Mouse (Mus musculus) layer of hippocampus, adult 8-10 months (tissue): ENCODE data around the gene Klf16. TPM values are rescaled to one million over a fixed set of nuclear protein-coding genes. Genes with fewer than 3 reads are reported as not detected.

Source experiments
- DNase-seq, 2 experiments: peaks; one replicate each; pipeline ENCODE4 v3.0.0; 2022; ENCODE audit warnings: low spot score in 2 of 2
- microRNA-seq, 2 experiments: library from miRNA; unstranded; fragments of <30 nt; microRNA quantifications; one replicate each; pipeline ENCODE4 v1.2.0; 2022
- total RNA-seq, 4 experiments: library from RNA; stranded (reverse); gene quantifications; 2 replicates each; pipeline ENCODE4 v1.2.4; 2022

The Klf16 gene
- total RNA-seq, 4 experiments from 2014 or later = 47.5 to 51.9 (median 49.3) TPM

DNA sequence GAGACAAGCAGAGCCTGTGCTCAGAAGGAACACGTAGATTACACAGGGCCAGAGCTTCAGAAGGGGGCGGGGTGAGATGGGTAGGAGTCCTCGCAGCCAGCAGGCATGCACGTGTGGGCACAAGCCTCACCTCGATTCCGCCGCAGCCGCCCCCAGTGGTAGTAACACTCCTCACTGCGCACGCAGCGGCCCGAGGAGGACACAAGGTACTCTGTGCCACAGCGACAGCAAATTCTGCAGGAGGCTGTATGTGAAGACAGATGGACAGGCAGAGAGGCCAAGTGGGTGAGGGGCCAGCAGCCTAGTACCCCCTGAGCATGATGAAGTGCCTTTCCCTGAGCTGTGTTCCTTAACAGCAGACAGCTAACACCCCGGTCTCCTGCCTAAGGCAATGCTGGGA, 33.2 kb downstream of the Klf16 start:
- no peak for DNase-seq

DNA sequence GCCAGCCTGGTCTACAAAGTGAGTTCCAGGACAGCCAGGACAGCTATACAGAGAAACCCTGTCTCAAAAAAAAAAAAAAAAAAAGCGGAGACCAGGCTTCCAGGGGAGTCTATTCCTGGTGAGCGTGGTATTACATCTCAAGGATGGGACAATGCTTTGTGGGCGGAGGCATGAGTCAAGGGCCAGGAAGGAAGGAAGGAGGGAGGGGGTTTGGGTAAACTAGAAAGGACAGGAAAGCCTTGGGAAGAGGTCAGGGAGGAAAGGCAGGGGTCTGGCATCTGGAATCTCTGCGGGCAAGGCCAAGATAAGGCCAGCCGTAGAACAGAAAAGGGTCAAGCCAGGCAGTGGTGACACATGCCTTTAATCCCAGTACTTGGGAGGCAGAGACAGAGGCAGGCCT, 37.6 kb downstream of the Klf16 start:
- DNase-seq = no peak

DNA sequence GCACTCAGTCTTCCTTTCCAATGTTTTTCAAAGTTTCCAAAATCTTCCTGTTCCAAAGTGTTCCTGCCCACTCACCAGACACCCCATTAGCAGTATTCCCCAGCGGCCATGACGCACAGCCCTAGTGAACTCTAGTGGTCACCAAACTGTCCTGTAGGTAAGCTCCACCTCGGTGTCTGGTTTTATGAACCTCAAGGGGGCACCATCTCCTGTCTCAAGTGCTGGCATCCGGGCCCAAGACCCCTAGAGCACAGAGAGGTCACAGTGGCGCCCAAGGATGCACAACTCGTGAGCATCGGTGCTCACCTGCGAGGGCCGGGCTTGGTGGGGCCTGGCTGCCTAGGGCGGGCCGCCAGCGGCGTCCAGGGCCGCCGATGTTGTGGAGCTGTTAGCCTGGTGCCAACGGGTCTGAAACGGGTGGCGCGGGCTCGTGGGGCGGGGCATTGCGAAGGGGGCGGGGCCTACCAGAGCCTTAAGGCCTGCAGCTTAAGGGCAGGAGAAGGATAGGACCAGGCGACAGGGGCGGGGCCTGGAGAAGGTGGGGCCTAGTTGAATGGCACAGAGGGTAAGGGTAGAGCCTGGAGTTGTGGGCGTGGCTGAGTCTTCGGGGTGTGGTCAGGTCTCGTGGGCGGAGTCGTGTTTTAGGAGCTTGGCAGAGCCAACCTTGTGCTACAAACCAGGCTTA, 38.3 kb downstream of the Klf16 start, which contains the start of gene Atp8b3:
Gene Atp8b3 (minus strand): TSS at position 415 of the 685 bp plus-strand sequence.
- DNase-seq = no peak

GRCm38 (mm10) chr10:80538180-80538579, 38.9 kb downstream of the Klf16 start:
- DNase-seq = no peak

DNA sequence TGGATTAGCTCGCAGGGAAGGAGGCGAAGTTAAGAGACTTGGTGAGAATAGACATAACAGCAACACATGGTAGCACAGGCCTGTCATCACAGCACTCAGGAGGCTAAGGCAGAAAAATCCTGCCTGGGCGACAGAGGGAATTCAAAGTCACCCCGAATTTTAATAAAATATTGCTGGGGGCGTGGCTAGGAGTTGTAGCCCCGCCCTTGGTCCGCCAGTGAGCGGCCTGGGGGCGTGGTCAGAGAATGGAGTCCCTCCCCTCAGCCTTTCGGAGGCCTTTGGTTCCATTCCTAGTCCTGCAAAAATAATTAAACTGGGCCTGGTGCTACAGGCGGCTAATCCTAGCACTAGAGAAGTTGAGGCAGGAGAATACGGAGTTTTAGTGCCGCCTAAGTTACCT, 41.4 kb downstream of the Klf16 start:
- DNase-seq = no peak

- DNase-seq = no peak
Observed at GRCm38 (mm10) chr10:80535071-80535470, 42.0 kb downstream of the Klf16 start.

DNA sequence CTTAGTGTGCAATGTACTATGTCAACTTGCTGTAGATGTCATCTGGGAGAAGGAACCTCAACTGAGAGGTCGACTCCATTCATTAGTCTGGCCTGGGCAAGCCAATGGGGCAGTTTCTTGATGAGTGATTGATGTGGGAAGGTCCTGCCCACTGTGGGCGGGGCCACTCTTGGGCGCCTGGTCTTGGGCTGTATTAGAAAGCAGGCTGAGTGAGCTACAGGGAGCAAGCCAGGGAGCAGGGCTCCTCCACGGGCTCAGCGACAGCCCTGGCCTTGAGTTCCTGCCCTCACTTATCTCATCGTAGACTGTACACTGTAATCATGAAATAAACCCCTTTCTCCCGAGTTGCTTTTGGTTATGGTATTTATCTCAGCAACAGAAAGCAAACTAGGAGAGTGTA, 43.4 kb downstream of the Klf16 start:
- DNase-seq = no peak

DNA sequence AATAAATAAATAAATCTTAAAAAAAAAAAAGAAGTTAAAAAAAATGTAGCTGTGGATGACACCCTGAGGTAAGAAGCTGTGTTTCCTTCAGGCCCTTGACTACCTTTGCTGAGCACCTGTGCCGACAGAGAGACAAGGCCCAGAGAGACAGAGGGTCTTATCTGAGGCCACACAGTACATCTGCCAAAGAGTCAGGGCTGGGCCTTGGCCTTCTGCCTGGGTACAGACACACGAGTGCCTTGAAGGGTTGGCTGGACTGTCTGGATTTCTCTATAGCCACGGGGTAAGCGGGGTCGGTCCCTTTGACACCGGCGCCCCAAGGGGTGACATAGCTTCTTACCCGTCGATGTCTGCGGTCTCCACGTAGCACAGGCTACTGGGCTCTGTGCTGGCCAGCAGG, 44.3 kb downstream of the Klf16 start:
- no peak for DNase-seq

DNA sequence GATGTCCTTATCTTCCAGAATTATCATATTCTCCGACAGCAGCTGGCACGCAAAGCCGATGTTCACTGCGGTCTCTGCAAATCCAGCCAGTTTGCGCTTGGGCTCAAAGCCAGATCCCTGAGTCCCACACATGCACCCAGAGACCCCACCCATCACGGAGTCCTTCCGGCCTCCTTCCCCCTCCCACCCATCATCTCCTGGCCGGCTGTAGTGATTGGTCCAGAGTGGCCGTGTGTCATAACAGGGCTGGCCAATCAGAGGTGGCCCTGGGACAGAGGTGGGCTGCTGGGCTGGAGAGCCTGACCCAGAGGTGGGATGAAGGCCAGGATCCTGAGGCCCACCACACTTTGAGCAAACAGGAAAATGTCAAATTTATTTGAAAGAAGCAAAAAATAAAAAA, 50.9 kb downstream of the Klf16 start:
- DNase-seq = no peak

DNA sequence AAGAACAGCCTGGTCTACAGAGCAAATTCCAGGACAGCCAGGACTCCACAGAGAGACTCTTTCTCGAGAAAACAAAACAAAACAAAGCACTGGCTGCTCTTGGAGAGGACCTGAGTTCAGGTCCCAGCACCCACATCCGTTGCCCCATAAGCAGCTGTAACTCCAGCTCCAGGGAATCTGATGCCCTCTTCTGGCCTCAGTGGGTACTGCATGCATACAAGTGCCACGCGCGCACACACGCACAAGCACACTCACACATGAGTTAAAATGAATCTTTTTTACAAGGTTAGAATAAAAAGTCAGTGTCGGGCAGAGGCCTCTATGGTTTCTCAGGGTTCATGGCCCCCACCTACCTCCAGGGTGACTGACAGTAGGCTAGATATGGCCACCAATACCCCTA, 53.8 kb downstream of the Klf16 start:
- DNase-seq = no peak

- no peak for DNase-seq
Observed at GRCm38 (mm10) chr10:80519287-80519686, 57.8 kb downstream of the Klf16 start.

Small RNAs within 50 kb of the gene (microRNA-seq; reads per million reads assigned to microRNA genes)
- gene Mir6912 = 4.1 to 5.1 reads per million in 2 experiments

Other genes with a start within 250 kb of the Klf16 start
- gene Pcsk4, start 247.8 kb downstream of the Klf16 start, total RNA-seq = 1 to 10 TPM; 3.3 to 6.4 (median 4.1) TPM
- 10 to 100 TPM in 2 of 4 experiments, 1 to 10 TPM in 2; 9.2 to 12.3 (median 10.2) TPM for gene Reep6, start 247.4 kb downstream of the Klf16 start, total RNA-seq
- gene Adamtsl5, start 228.9 kb downstream of the Klf16 start, total RNA-seq = 1 to 10 TPM; 5.8 to 7.4 (median 6.7) TPM
- gene Plk5, start 220.9 kb downstream of the Klf16 start, total RNA-seq = 10 to 100 TPM; 18.0 to 36.4 (median 30.4) TPM
- 10 to 100 TPM; 17.0 to 19.6 (median 18.3) TPM for gene Mex3d, start 189.7 kb downstream of the Klf16 start, total RNA-seq
- gene Mbd3, start 177.8 kb downstream of the Klf16 start, total RNA-seq = 100 to 1,000 TPM; 149 to 154 (median 150) TPM
- gene Uqcr11, start 170.5 kb downstream of the Klf16 start, total RNA-seq = 100 to 1,000 TPM; 320 to 446 (median 390) TPM
- 10 to 100 TPM; 29.5 to 33.9 (median 32.2) TPM for gene Tcf3, start 143.7 kb downstream of the Klf16 start, total RNA-seq
- under 1 TPM in 1 of 4 experiments, not detected in 3; 0.06 TPM for gene Onecut3, start 82.5 kb downstream of the Klf16 start, total RNA-seq
- 1 to 10 TPM in 1 of 4 experiments, under 1 TPM in 3; 0.11 to 1.2 (median 0.17) TPM for gene Atp8b3, start 38.2 kb downstream of the Klf16 start, total RNA-seq
- gene Rexo1, start 15.8 kb downstream of the Klf16 start, total RNA-seq = 10 to 100 TPM; 45.3 to 53.2 (median 49.5) TPM
- gene Abhd17a, start 13.0 kb upstream of the Klf16 start, total RNA-seq = 100 to 1,000 TPM; 144 to 155 (median 147) TPM
- 10 to 100 TPM; 39.3 to 58.6 (median 42.8) TPM for gene Scamp4, start 25.6 kb upstream of the Klf16 start, total RNA-seq
- gene Adat3, start 25.6 kb upstream of the Klf16 start, total RNA-seq = 1 to 10 TPM; 2.0 to 5.0 (median 3.0) TPM
- gene Gm49322, start 28.7 kb upstream of the Klf16 start, total RNA-seq = 1 to 10 TPM; 3.0 to 5.4 (median 3.7) TPM
- 100 to 1,000 TPM; 190 to 230 (median 201) TPM for gene Csnk1g2, start 45.5 kb upstream of the Klf16 start, total RNA-seq
- gene Btbd2, start 79.8 kb upstream of the Klf16 start, total RNA-seq = 100 to 1,000 TPM in 2 of 4 experiments, 10 to 100 TPM in 2; 92.1 to 103 (median 97.9) TPM
- gene Mknk2, start 100.8 kb upstream of the Klf16 start, total RNA-seq = 10 to 100 TPM; 41.9 to 50.0 (median 45.1) TPM
- 10 to 100 TPM; 13.8 to 18.0 (median 15.0) TPM for gene Mob3a, start 124.7 kb upstream of the Klf16 start, total RNA-seq
- 10 to 100 TPM; 56.6 to 73.2 (median 69.8) TPM for gene Izumo4, start 124.9 kb upstream of the Klf16 start, total RNA-seq
- gene Ap3d1, start 164.9 kb upstream of the Klf16 start, total RNA-seq = 100 to 1,000 TPM; 136 to 163 (median 147) TPM
- gene Dot1l, start 177.9 kb upstream of the Klf16 start, total RNA-seq = 10 to 100 TPM; 43.7 to 56.4 (median 51.3) TPM
- 10 to 100 TPM; 43.3 to 60.0 (median 50.2) TPM for gene Sf3a2, start 220.9 kb upstream of the Klf16 start, total RNA-seq
- gene Plekhj1, start 221.3 kb upstream of the Klf16 start, total RNA-seq = 10 to 100 TPM; 61.4 to 75.8 (median 70.7) TPM
- gene Amh, start 227.9 kb upstream of the Klf16 start, total RNA-seq = 1 to 10 TPM; 2.4 to 4.0 (median 3.0) TPM
- gene Jsrp1, start 236.2 kb upstream of the Klf16 start, total RNA-seq = 1 to 10 TPM in 3 of 4 experiments, under 1 TPM in 1; 0.91 to 4.7 (median 2.7) TPM
- gene Oaz1, start 249.3 kb upstream of the Klf16 start, total RNA-seq = 100 to 1,000 TPM; 475 to 520 (median 506) TPM